Mouse (Mus musculus) liver, embryonic 15.5 days (tissue): ENCODE data around the gene Kpna1. TPM values are rescaled to one million over a fixed set of nuclear protein-coding genes. Genes with fewer than 3 reads are reported as not detected.
"Not testable (repeated sequence)": the region's sequence is repeated elsewhere in the genome, so short reads cannot be mapped to it uniquely, and the experiment has no call there.

ENCODE experiments used
- ATAC-seq: fragments of 200-750 bp; cut with Nextera tagmentation; 2 replicates; pipeline ENCODE4 v1.8.0; 2017; ENCODE audit warnings: moderate number of reproducible peaks, mild to moderate bottlenecking, moderate library complexity; ENCODE audit not compliant: insufficient read depth
- H3K27ac ChIP-seq: fragments of 300-500 bp; sonication (generic); replicated peaks from 2 replicates; pipeline ENCODE4 v1.5.1; 2015; ENCODE audit warnings: mild to moderate bottlenecking, inconsistent platforms
- H3K27me3 ChIP-seq: fragments of 300-500 bp; sonication (generic); 2 replicates; pipeline ENCODE4 v1.6.1; 2015; ENCODE audit warnings: mild to moderate bottlenecking, inconsistent platforms
- H3K36me3 ChIP-seq: fragments of 300-500 bp; sonication (generic); replicated peaks from 2 replicates; pipeline ENCODE4 v1.6.1; 2015; ENCODE audit warnings: moderate library complexity, mild to moderate bottlenecking, inconsistent platforms
- H3K4me1 ChIP-seq: fragments of 300-500 bp; sonication (generic); replicated peaks from 2 replicates; pipeline ENCODE4 v1.6.1; 2015; ENCODE audit warnings: inconsistent platforms
- H3K4me2 ChIP-seq: fragments of 300-500 bp; sonication (generic); 2 replicates; pipeline ENCODE4 v1.6.1; 2015; ENCODE audit warnings: moderate library complexity, mild to moderate bottlenecking, inconsistent platforms
- H3K4me3 ChIP-seq: fragments of 300-500 bp; sonication (generic); replicated peaks from 2 replicates; pipeline ENCODE4 v1.5.1; 2015; ENCODE audit warnings: mild to moderate bottlenecking, inconsistent platforms
- H3K9ac ChIP-seq: fragments of 300-500 bp; sonication (generic); 2 replicates; pipeline ENCODE4 v1.6.1; 2015; ENCODE audit warnings: moderate library complexity, mild to moderate bottlenecking, inconsistent platforms
- H3K9me3 ChIP-seq: fragments of 300-500 bp; sonication (generic); replicated peaks from 2 replicates; pipeline ENCODE4 v1.6.1; 2016; ENCODE audit warnings: inconsistent platforms
- WGBS: fragments of 180-500 bp; shearing (Covaris S2); methylation state at CpG from one replicate; pipeline ENCODE4 v1.1.7; 2015; ENCODE audit warnings: mixed read lengths; ENCODE audit not compliant: insufficient replicate concordance; 5-methylcytosine and 5-hydroxymethylcytosine counted together
- polyA plus RNA-seq: library from polyadenylated mRNA; unstranded; fragments of >200 nt; fragmentation: Nextera tagmentation; extraction: Ambion mirVana; gene quantifications from 2 replicates; pipeline ENCODE4 v1.2.1, GENCODE M21; 2015

Gene Kpna1
- polyA plus RNA-seq, 1 experiment from 2014 or later: 32.9 TPM

GRCm38 (mm10) chr16:35992391-35992790, 13.8 kb downstream of the Kpna1 start:
- Histone ChIP-seq H3K36me3 (no peaks in the 10 kb centered on the region), H3K9ac (no peak overlapping the region), H3K4me2 (no peak overlapping the region), H3K4me1 (peaks cover 5% of the 10 kb centered on the region; the same call in 1 of the 2 replicates), H3K27me3 (no peaks in the 10 kb centered on the region), H3K27ac (no peak overlapping the region), H3K9me3 (no peaks in the 10 kb centered on the region), H3K4me3 (no peak overlapping the region)
- no peak for ATAC-seq
- 58% methylated on average over 1 of the region's 1 CpGs for WGBS

DNA sequence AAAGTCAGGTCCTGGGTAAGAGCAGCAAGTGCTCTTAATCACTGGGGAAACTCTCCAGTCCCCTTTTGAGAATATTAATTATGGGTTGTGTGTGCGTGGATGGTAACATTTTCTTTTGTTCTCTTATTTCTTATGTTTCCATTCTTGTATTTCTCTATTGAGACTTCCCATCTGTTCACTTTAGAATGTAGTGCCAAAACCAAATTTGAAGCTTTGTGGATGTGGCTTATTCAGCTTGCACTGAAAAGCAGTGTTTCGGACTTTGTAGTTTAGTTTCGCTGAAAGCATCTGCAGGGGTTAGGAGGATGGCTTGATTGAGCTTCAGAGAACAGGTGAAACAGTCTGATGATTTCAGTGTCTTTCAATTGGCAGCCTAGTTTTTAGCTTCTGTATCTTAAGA, 14.8 kb downstream of the Kpna1 start:
- no peak for ATAC-seq
- Histone ChIP-seq H3K9ac (no peak overlapping the region), H3K4me2 (no peak overlapping the region), H3K9me3 (no peaks in the 10 kb centered on the region), H3K4me1 (0 out of 2 replicates have a peak, but pooled peaks cover 2% of the 10 kb centered on the region), H3K36me3 (no peaks in the 10 kb centered on the region), H3K27me3 (no peaks in the 10 kb centered on the region), H3K4me3 (no peak overlapping the region), H3K27ac (no peak overlapping the region)
- 96% methylated on average over 3 of the region's 3 CpGs for WGBS

DNA sequence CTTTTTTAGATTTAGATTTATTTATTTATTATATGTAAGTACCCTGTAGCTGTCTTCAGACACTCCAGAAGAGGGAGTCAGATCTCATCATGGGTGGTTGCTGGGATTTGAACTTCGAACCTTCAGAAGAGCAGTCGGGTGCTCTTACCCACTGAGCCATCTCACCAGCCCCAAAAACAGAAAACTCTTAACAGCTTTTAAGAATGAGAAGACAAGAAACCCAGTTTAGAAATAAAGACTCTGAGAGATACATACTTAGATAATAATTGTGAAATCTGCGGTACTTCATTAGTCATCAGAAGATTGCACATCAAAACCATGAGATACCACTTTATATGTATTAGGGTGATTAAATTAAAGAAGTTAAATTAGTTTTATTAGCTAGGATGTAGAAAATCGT, 20.3 kb downstream of the Kpna1 start:
- ATAC-seq, H3K27me3 ChIP-seq, H3K4me3 ChIP-seq, H3K27ac ChIP-seq, H3K4me1 ChIP-seq, H3K9ac ChIP-seq, H3K4me2 ChIP-seq, H3K9me3 ChIP-seq: not testable (repeated sequence)
- H3K36me3 ChIP-seq: peaks cover 20% of the 10 kb centered on the region
- 89% methylated on average over 4 of the region's 4 CpGs for WGBS

DNA sequence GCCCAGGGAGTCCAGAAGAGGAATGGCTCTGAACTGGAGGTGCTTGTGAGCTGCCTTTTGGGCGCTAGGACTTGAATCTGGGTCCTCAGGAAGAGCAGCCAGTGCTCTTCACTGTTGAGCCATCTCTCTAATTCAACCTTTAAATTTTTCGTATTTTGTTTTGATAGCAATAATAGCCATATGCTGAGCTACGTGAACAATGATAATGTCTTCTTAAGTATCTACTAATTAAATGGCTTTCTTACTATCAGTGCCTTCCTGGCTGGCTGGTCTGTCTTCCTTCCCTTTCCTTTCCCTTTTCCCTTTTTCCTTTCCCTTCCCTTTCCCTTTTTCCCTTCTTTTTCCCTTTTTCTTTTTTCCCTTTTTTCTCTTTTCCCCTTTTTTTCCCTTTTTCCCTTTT, 29.8 kb downstream of the Kpna1 start:
- Histone ChIP-seq H3K9ac (no peak overlapping the region), H3K4me3 (no peak overlapping the region), H3K9me3 (no peaks in the 10 kb centered on the region), H3K27me3 (no peaks in the 10 kb centered on the region), H3K4me2 (no peak overlapping the region), H3K36me3 (peaks cover 41% of the 10 kb centered on the region), H3K4me1 (no peaks in the 10 kb centered on the region), H3K27ac (no peak overlapping the region)
- 92% methylated on average over 3 of the region's 3 CpGs for WGBS
- ATAC-seq: no peak

- H3K9me3 ChIP-seq: no peaks in the 10 kb centered on the region
- H3K27me3 ChIP-seq: no peaks in the 10 kb centered on the region
- no peaks in the 10 kb centered on the region for H3K4me1 ChIP-seq
- WGBS: 71% methylated on average over 1 of the region's 1 CpGs
- H3K27ac ChIP-seq: no peak overlapping the region
- H3K36me3 ChIP-seq: peaks cover 57% of the 10 kb centered on the region
- no peak overlapping the region for H3K9ac ChIP-seq
- H3K4me3 ChIP-seq: no peak overlapping the region
- H3K4me2 ChIP-seq: no peak overlapping the region
- no peak for ATAC-seq
Observed at GRCm38 (mm10) chr16:36016335-36016734, 37.8 kb downstream of the Kpna1 start.

DNA sequence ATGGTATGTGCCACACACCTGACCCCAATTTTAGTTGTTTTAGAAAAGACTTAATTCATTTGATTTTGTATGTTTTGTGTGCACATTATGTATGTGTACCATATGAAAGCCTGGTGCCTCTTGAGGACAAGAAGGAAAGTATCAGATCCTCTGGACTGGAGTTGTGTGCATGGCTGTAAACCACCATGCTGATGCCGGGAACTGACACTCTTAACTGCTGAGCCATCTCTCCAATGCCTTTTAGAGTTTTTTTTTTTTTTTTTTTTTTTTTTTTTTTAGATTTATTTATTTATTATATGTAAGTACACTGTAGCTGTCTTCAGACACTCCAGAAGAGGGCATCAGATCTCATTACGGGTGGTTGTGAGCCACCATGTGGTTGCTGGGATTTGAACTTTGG, 49.6 kb downstream of the Kpna1 start:
- not testable (repeated sequence) for H3K27ac ChIP-seq, H3K9me3 ChIP-seq, H3K9ac ChIP-seq, H3K4me2 ChIP-seq, H3K4me1 ChIP-seq, H3K27me3 ChIP-seq, ATAC-seq, H3K4me3 ChIP-seq
- peaks cover 63% of the 10 kb centered on the region for H3K36me3 ChIP-seq
- WGBS: 80% methylated on average over 2 of the region's 2 CpGs

DNA sequence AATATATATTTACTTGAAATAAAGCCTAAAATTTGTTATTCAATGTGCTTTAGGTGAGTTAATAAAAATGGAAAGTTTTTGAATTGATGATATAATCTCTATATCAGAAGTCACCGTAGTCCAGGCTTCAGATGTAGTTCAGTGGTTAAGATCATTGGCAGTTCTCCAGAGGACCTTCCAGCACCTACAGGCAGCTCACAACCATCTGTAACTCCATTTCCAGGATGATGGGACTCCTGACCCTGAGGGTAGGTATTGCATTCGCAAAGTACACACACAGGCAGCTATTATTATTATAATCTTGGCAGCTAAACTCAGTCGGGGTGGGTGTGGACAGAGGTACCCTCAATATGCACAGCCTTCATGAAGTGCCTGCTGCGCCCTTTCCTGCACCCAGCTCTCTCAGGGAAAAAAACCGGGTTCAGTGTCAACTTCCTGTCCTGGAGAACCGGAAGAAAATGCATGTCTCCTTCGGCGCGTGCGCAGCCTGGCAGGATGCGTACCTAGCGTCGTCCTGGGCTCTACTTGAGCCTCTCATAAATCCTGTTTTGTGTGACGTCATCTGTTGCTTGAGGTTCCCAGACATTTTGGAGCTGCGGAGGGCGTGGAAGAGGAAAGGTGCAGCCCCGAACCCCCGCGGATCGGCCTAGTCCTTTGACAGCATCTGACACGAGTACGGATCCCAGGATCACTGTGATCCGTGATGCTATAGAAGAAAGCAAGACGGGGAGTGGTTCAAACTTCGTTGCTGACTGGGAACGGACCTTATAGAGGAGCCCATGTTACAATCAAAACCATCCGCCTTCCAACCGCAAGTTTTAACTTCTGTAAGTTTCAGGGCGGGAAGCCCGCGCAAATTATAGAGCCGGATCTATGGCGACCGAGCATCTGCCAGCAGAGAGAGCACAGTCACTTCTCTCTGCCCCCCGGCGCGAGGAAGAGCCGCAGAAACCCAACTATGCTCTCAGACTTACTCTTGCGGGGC, 62.4 kb downstream of the Kpna1 start, which contains the start of gene Wdr5b:
TSS of gene Wdr5b (plus strand) at position 551 of the 985 bp plus-strand sequence.
- Histone ChIP-seq H3K4me2 (peak within 1 kb of the TSS; percentile 84), H3K27ac (peak within 1 kb of the TSS; percentile 78), H3K4me1 (peaks cover 15% of the 10 kb centered on the region), H3K9ac (peak within 1 kb of the TSS; percentile 69), H3K4me3 (peak within 1 kb of the TSS; percentile 70), H3K9me3 (no peaks in the 10 kb centered on the region), H3K36me3 (peaks cover 35% of the 10 kb centered on the region), H3K27me3 (no peaks in the 10 kb centered on the region)
- peak; percentile 94 for ATAC-seq
- 1% methylated on average over 39 of the region's 39 CpGs for WGBS

DNA sequence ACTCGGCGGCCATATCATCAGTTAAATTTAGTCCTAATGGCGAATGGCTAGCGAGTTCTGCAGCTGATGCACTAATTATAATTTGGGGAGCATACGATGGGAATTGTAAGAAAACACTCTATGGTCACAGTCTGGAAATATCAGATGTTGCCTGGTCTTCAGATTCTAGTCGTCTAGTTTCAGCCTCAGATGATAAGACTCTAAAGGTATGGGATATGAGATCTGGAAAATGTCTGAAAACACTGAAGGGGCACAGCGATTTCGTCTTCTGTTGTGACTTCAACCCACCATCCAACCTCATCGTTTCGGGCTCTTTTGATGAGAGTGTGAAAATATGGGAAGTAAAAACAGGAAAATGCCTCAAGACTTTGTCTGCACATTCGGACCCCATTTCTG, 63.1 kb downstream of the Kpna1 start:
- Histone ChIP-seq H3K27ac (peak overlapping the region; percentile 78), H3K4me3 (peak overlapping the region; percentile 70), H3K9me3 (no peaks in the 10 kb centered on the region), H3K4me2 (peak overlapping the region; percentile 84), H3K36me3 (peaks cover 38% of the 10 kb centered on the region), H3K4me1 (peaks cover 15% of the 10 kb centered on the region), H3K27me3 (no peaks in the 10 kb centered on the region), H3K9ac (peak overlapping the region; percentile 69)
- ATAC-seq: no peak
- WGBS: 14% methylated on average over 11 of the region's 11 CpGs

DNA sequence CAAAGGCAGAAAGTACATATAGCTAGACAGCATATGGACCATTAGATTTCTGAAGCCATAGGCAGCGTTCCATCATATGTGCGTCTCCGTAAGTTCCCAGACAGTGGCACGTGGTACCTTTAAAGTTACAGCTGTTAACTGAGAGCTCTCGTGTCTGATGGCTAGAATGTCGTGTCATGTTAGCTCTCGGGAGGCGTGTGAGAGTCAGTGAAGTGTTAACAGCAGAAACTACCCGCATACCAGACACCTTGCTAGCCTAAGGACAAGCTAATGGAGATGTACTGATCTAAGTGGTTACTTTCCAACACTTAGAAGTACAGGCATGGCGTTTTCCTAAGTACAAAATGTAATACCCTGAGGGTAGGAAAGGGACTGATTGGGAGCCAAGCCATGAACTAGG, 64.5 kb downstream of the Kpna1 start:
- H3K4me3 ChIP-seq: no peak overlapping the region
- ATAC-seq: no peak
- H3K4me1 ChIP-seq: peaks cover 15% of the 10 kb centered on the region
- no peak overlapping the region for H3K9ac ChIP-seq
- WGBS: 82% methylated on average over 10 of the region's 10 CpGs
- no peak overlapping the region for H3K4me2 ChIP-seq
- H3K36me3 ChIP-seq: peaks cover 47% of the 10 kb centered on the region
- no peaks in the 10 kb centered on the region for H3K9me3 ChIP-seq
- no peaks in the 10 kb centered on the region for H3K27me3 ChIP-seq
- no peak overlapping the region for H3K27ac ChIP-seq

GRCm38 (mm10) chr16:36043964-36044363, 65.4 kb downstream of the Kpna1 start:
- peaks cover 56% of the 10 kb centered on the region for H3K36me3 ChIP-seq
- H3K27me3 ChIP-seq: no peaks in the 10 kb centered on the region
- no peak overlapping the region for H3K27ac ChIP-seq
- H3K9ac ChIP-seq: no peak overlapping the region
- no peak for ATAC-seq
- H3K4me1 ChIP-seq: peaks cover 15% of the 10 kb centered on the region
- 84% methylated on average over 4 of the region's 4 CpGs for WGBS
- H3K4me2 ChIP-seq: no peak overlapping the region
- H3K9me3 ChIP-seq: no peaks in the 10 kb centered on the region
- no peak overlapping the region for H3K4me3 ChIP-seq

- H3K36me3 ChIP-seq: peaks cover 87% of the 10 kb centered on the region
Observed at GRCm38 (mm10) chr16:36047538-36047937, 69.0 kb downstream of the Kpna1 start.

More at GRCm38 (mm10) chr16:36047538-36047937, 69.0 kb downstream of the Kpna1 start:
- Histone ChIP-seq H3K4me2 (no peak overlapping the region), H3K27ac (no peak overlapping the region), H3K4me3 (no peak overlapping the region), H3K9ac (no peak overlapping the region), H3K4me1 (peaks cover under 1% of the 10 kb centered on the region), H3K27me3 (no peaks in the 10 kb centered on the region), H3K9me3 (no peaks in the 10 kb centered on the region)
- 80% methylated on average over 4 of the region's 4 CpGs for WGBS
- ATAC-seq: no peak
